Mouse (Mus musculus): ENCODE measurements around the gene Polr3h.
A peak's percentile ranks its signal among the peaks of the same experiment; 100 is the strongest.
"Not testable (repeated sequence)": the region's sequence is repeated elsewhere in the genome, so short reads cannot be mapped to it uniquely, and the experiment has no call there.

Polr3h gene

DNA sequence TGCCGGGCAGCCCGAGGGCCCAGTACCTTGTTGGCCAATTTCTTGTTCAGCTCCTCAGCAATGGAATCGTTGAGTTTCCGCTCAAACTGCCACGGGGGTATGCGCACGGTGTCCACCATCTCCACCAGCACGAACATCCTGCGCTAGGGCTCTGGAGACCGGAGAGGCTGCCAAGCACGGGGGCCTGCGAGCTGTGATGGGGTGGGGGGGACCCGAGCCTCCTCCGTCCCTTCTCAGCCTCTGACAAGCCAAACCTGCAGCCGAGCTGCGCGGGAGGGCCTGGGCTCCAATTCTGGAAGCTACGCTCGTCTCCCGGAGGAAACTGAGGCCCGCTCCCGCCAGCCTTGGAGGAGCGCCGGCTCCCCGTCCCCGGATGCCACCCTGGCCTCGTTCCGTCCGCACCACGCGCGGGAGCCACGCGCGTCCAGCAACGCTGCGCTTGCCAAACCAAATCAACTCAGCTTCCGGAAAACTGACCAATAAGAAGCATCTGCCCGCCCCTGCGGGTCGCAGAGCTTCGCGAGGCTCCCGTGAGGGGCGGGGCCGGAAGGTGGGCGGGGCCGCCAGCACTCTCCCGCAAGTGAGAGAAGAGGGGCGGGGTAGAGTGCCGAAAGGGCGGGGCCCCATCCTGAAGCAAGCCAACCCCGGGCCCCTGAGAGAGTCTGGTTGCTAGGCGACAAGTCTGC lies at the start of gene Polr3h:
Gene Polr3h, minus strand, starts transcription at position 481 of the 686 bp plus-strand sequence.
- DNase-seq: peak; percentile 91

- not testable (repeated sequence) for DNase-seq
Measured at GRCm38 (mm10) chr15:81975156-81975555, 49.1 kb upstream of the Polr3h start.

DNA sequence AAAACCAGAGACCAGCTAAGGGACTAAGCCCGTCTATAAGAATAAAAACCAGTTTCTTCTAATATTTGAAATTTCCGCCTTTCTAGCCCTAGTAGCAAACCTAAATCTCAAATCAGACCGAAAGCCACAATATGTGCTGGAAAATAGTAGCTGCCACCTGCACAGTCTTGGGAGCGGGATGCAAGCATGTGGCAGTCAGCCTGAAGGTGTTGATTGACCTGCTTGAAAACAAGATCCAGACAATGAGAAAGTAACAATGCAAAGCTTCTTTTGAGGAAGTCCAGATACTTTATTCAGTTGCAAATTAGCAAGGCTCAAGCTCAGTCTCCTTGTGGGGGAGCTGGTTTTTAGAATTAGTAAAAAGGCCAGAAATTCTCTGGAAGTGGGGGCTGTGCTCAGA lies 44.5 kb upstream of the Polr3h start:
- not testable (repeated sequence) for DNase-seq

DNA sequence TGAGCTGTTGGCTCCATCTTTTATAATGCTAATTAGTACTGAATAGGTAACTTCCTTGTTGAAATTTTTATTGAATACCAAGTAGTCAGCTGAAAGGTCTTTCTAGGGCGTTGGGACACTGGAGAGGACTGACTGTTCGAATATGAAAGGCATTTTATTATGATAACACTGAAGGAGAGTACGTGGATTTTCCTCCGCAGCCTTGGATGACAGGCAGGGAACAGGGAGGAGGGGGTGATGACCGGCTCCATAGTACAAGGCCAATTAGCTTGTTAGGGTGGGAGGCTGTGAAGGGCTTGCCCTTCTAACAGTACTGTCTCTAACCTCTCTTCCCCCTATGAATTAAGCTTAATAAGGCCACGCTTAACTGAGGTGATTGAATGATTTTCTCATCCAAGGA lies 43.6 kb upstream of the Polr3h start:
- not testable (repeated sequence) for DNase-seq

DNA sequence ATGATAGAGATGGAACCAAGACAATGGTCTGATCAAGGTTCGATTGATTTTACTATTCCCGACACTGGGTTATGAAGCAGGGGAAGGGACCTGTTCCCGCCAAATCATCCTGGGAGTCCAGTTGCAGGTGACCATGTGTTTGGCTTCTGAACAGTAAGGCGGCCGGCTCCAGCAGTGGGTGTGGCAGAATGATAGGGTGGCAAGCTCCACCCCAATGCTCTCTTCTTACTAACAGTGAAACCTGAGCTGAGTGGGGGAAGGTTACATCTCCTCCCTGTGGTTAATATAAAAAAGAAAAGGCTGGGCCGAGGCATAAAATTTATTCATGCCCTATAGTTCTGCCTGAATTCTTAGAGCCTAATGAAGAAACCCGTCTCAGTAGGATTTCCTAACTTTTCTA lies 43.1 kb upstream of the Polr3h start:
- no peak for DNase-seq

- no peak for DNase-seq
Measured at GRCm38 (mm10) chr15:81968447-81968846, 42.4 kb upstream of the Polr3h start.

GRCm38 (mm10) chr15:81967821-81968220 lies 41.8 kb upstream of the Polr3h start:
- DNase-seq: no peak

GRCm38 (mm10) chr15:81966062-81966829 lies 40.2 kb upstream of the Polr3h start:
- no peak for DNase-seq

GRCm38 (mm10) chr15:81964980-81965545 lies 39.0 kb upstream of the Polr3h start:
- DNase-seq: no peak

- DNase-seq: no peak
Measured at GRCm38 (mm10) chr15:81964262-81964661, 38.2 kb upstream of the Polr3h start.

GRCm38 (mm10) chr15:81961078-81961451 lies 35.0 kb upstream of the Polr3h start:
- peak; percentile 31 for DNase-seq

DNA sequence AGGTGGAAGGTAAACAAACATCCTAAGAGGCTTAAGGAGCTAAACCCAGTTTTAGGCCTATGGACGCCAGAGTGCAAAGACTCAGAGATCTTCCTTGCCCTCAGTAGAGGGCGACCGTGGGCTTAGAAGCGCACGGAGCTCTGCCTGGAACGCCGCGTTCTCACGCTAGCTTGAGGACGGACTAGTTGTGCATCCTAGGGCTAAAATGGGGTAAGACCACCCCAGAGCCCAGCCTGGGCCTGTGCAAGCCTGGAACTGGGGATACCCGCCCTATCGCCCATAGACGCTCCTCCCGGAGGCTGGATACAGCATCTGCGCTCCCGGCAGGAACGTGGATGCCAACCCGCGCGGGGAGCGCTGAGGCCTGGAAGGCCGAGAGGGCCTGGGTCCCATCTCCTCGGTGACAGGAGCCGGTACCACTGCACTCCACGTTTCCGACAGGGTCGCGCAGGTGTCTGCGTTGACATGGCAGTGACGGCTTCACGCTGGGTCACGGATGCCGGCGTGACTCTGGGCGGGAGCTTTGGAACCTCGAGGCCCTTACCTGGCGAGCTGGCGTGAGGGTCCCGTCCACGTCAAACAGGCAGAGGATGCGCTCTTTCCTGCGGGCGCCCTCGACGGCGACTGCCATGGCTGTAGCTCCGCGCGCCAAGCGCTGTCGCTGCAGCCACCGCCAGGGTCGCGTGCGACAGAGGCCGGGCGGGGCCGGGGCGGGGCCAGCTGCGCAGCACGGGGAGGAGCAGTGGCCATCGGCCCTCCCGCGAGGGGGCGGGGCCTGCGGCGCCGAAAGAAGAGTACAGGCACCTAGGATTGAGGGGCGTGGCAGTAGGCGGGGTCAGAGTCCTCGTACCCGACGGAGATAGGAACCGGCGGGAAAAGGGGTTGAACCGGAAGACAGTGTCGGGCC lies 34.4 kb upstream of the Polr3h start, which contains the start of gene Pmm1:
Gene Pmm1, minus strand, starts transcription at position 760 of the 907 bp plus-strand sequence.
- DNase-seq: peak; percentile 99

DNA sequence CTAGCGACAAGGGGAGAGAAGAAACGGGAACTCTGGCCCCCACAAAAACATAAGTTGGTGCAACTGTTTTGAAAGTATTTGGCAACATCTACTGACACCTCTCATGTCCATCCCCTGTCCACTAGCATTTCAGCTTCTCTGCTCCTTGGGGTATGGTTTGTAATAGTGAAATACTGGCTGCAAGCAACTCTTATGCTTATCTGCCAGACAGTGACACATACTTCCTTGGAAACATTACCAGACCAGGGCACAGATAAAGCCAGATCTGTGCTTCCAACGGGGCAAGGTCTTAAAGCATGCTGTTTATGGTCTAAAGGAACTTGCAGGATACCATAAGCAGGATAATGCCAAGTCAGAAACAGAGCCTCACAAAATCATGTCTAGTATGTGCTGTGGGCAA lies 32.9 kb upstream of the Polr3h start:
- no peak for DNase-seq

- DNase-seq: no peak
Measured at GRCm38 (mm10) chr15:81957598-81957997, 31.6 kb upstream of the Polr3h start.

GRCm38 (mm10) chr15:81956457-81956856 lies 30.4 kb upstream of the Polr3h start:
- DNase-seq: peak; percentile 61

GRCm38 (mm10) chr15:81955414-81955813 lies 29.4 kb upstream of the Polr3h start:
- no peak for DNase-seq

- no peak for DNase-seq
Measured at GRCm38 (mm10) chr15:81954716-81955115, 28.7 kb upstream of the Polr3h start.

GRCm38 (mm10) chr15:81954151-81954583 lies 28.1 kb upstream of the Polr3h start:
- DNase-seq: peak; percentile 71

DNA sequence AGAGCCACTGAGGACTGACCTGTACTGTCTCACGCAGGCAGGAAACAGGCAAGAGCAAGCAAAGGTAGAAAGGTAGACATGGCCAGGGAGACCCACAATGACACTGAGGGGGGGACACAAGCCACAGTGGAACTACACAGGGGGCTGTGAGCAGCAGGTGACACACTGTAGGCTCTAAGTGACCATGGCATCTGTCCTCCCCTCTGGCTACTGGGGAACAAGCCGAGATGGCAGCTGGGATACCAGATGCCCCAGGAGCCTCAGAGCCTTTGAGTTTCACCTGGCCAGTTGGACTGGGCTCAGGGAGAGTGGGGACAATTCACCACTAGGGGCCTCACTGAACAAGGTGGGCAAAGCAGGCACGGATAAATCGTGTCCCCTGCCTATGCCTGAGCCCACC lies 26.3 kb upstream of the Polr3h start:
- no peak for DNase-seq

GRCm38 (mm10) chr15:81951159-81951558 lies 25.1 kb upstream of the Polr3h start:
- no peak for DNase-seq

GRCm38 (mm10) chr15:81950716-81951115 lies 24.7 kb upstream of the Polr3h start:
- no peak for DNase-seq

DNA sequence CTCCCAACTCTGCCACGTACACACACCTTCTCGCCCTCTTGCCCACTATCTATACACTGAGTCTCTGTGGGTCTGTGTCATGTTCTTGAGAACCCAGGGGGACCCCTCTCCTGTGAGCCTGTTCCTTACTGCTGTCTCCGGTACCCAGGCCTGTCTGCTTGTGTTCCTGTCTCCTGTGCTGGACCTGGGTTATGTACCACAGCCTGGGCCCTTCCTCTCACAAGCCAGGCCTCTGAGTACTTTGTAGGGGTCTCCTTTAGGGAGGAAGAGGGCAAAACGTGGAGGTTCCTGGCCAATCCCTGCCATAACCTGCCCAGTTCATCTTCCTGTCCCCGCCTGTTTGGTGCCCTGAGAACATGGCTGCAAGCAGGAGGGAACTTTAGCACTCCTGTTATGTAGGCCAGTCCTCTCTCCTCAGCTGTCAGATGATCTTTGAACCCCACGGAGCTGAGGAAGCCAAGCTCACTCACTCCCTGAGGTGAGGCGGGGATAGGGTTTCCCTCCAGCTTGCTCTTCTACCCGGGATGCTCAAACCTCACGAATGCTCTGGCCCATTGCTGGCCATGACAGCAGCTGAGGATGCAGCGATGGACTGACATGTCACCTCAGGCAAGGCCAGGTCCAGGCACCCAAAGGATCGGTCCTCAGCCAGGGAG lies 23.6 kb upstream of the Polr3h start:
- DNase-seq: no peak

All from cerebellum, adult 8-10 months (tissue).